Mouse (Mus musculus): ENCODE measurements around the gene Mrpl33. TPM values are rescaled to one million over a fixed set of nuclear protein-coding genes. Genes with fewer than 3 reads are reported as not detected.
"Not testable (repeated sequence)": the region's sequence is repeated elsewhere in the genome, so short reads cannot be mapped to it uniquely, and the experiment has no call there.

Gene Mrpl33
- total RNA-seq, 1 experiment from 2014 or later = 237 TPM

DNA sequence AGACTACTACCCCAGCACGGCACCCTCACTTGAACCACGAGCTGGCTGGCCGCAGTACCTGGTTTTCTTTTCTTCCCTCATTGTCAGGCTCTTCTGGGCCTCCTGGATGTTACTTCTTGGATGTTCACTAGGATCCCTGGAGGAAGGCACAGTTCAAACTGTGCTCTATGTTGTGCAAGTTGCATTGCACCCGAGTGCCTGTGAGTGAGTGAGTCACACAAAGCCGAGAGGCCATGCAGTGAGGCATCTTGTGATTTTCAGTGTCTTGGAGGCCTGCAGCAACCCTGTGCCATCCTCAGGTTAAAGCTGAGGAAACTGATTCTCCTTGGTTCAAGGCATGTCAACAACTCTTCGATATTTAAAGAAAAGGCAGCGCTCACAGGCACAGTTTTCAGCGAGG, 31.8 kb downstream of the Mrpl33 start:
- no peak for ATAC-seq (replicated peaks; ENCODE audit: insufficient number of reproducible peaks, low FRiP score, low TSS enrichment, poor library complexity, severe bottlenecking)

GRCm38 (mm10) chr5:31630064-31630463, 33.3 kb downstream of the Mrpl33 start:
- ATAC-seq (replicated peaks; ENCODE audit: insufficient number of reproducible peaks, low FRiP score, low TSS enrichment, poor library complexity, severe bottlenecking) = no peak

- not testable (repeated sequence) for ATAC-seq (replicated peaks; ENCODE audit: insufficient number of reproducible peaks, low FRiP score, low TSS enrichment, poor library complexity, severe bottlenecking)
Observed at GRCm38 (mm10) chr5:31631169-31631568, 34.4 kb downstream of the Mrpl33 start.

- ATAC-seq (replicated peaks; ENCODE audit: insufficient number of reproducible peaks, low FRiP score, low TSS enrichment, poor library complexity, severe bottlenecking) = peak; percentile 55
Observed at GRCm38 (mm10) chr5:31634161-31634560, 37.4 kb downstream of the Mrpl33 start.

- ATAC-seq (replicated peaks; ENCODE audit: insufficient number of reproducible peaks, low FRiP score, low TSS enrichment, poor library complexity, severe bottlenecking) = no peak
Observed at GRCm38 (mm10) chr5:31634679-31635078, 37.9 kb downstream of the Mrpl33 start.

DNA sequence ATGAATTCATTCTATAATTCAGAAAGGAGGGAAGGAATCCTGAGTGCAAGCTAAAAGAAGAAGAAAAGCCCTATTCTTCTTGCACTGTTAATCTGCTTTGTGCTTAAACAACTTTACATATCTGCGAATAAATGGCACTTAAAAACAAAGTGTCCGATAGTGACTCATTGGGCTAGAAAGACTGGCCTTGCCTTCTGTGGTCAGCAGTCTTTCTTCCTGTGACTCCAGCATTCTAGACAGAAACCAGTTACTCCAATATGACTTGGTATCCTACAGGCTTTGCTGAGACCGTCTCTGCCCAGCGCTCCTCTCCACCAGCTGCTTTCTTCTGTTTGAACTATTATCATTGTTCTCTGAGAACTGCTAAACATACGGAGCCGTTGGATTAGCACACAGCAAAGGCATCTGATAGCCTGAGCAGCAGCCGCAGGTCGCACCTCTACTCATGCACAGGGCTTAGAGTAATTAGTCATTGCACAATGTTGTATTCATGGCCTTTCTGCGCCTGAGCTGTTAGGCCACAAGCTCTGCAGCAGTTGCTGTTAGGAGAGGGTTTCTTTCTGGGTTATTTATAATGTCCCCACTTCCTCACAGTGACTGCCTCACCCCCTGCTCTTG, 40.0 kb downstream of the Mrpl33 start:
- peak; percentile 83 for ATAC-seq (replicated peaks; ENCODE audit: insufficient number of reproducible peaks, low FRiP score, low TSS enrichment, poor library complexity, severe bottlenecking)

GRCm38 (mm10) chr5:31640542-31640941, 43.8 kb downstream of the Mrpl33 start:
- ATAC-seq (replicated peaks; ENCODE audit: insufficient number of reproducible peaks, low FRiP score, low TSS enrichment, poor library complexity, severe bottlenecking) = no peak

- no peak for ATAC-seq (replicated peaks; ENCODE audit: insufficient number of reproducible peaks, low FRiP score, low TSS enrichment, poor library complexity, severe bottlenecking)
Observed at GRCm38 (mm10) chr5:31642300-31642699, 45.6 kb downstream of the Mrpl33 start.

- no peak for ATAC-seq (replicated peaks; ENCODE audit: insufficient number of reproducible peaks, low FRiP score, low TSS enrichment, poor library complexity, severe bottlenecking)
Observed at GRCm38 (mm10) chr5:31644272-31644671, 47.5 kb downstream of the Mrpl33 start.

DNA sequence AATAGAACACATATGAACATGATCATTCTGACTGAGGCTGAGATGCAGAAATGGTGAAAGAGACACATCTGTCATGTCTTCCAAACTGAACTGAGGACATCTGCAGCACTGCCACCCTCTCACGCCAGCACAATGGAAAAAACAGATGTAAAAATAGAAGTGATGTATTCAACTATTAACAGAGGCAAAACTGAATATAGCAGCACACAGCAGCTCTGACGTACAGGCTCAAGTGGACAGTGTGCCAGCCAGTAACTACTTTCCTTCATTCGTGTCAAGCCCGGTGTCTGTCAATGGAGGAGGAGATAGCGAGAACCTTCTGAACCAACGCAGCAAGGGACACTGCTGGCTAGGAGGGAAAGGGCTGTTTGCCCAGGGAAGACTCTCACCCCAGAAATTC, 48.1 kb downstream of the Mrpl33 start:
- no peak for ATAC-seq (replicated peaks; ENCODE audit: insufficient number of reproducible peaks, low FRiP score, low TSS enrichment, poor library complexity, severe bottlenecking)

- ATAC-seq (replicated peaks; ENCODE audit: insufficient number of reproducible peaks, low FRiP score, low TSS enrichment, poor library complexity, severe bottlenecking) = no peak
Observed at GRCm38 (mm10) chr5:31645798-31646197, 49.1 kb downstream of the Mrpl33 start.

DNA sequence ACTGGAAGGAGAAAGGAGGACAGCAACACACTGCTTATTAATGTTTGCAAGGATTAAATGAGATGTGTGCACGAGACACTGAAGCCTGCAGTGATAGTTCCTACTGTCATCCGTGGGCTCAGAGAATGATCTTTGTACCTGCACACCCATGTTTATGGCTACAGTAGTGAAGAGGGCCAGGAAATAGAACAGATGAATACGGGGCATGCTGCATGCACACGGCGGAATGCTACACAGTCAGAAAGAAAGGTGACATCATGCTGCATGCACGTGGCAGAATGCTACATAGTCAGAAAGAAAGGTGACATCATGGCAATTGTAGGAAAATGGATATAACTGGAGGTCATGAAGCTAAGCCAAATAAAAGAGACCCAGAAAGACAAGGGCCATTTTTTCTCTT, 49.8 kb downstream of the Mrpl33 start:
- no peak for ATAC-seq (replicated peaks; ENCODE audit: insufficient number of reproducible peaks, low FRiP score, low TSS enrichment, poor library complexity, severe bottlenecking)

- ATAC-seq (replicated peaks; ENCODE audit: insufficient number of reproducible peaks, low FRiP score, low TSS enrichment, poor library complexity, severe bottlenecking) = no peak
Observed at GRCm38 (mm10) chr5:31647327-31647726, 50.6 kb downstream of the Mrpl33 start.

DNA sequence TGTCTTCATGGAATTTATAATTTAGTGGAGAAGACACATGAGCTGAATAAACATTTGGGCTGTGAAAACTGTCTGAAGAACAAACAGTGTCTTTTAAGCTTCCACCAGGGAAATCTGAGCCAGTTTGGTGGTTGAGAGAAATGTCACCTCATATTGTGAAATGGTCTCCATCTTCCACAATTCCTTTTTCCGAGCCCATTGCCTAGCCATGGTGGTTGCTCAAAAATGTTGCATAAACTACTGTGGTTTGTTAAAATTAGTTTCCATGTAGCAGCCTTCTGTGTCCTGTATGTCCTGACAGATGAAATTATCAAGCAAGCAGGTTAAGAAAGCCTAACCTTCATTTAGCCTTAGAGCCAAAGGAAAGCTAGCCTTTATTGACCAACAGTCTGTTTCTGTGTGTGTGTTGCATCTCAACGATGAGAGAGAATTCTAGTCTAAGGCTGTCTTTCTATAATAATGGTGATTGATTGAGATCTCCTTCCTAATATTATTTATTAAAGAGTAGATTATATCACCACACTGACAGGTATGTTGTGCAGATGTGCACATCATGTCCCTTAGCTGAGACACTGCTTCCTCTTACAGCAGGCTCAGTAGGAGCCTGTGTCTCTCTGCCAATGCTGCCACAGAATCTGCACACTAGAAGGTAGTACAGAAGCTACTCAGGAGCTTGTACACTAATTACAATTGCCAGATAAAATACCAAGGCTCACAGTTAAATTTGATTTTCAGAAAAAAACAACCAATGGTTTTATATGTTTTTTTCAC, 54.0 kb downstream of the Mrpl33 start:
- peak; percentile 67 for ATAC-seq (replicated peaks; ENCODE audit: insufficient number of reproducible peaks, low FRiP score, low TSS enrichment, poor library complexity, severe bottlenecking)

- ATAC-seq (replicated peaks; ENCODE audit: insufficient number of reproducible peaks, low FRiP score, low TSS enrichment, poor library complexity, severe bottlenecking) = no peak
Observed at GRCm38 (mm10) chr5:31655688-31656190, 59.0 kb downstream of the Mrpl33 start.

GRCm38 (mm10) chr5:31666176-31666575, 69.4 kb downstream of the Mrpl33 start:
- ATAC-seq (replicated peaks; ENCODE audit: insufficient number of reproducible peaks, low FRiP score, low TSS enrichment, poor library complexity, severe bottlenecking) = no peak

DNA sequence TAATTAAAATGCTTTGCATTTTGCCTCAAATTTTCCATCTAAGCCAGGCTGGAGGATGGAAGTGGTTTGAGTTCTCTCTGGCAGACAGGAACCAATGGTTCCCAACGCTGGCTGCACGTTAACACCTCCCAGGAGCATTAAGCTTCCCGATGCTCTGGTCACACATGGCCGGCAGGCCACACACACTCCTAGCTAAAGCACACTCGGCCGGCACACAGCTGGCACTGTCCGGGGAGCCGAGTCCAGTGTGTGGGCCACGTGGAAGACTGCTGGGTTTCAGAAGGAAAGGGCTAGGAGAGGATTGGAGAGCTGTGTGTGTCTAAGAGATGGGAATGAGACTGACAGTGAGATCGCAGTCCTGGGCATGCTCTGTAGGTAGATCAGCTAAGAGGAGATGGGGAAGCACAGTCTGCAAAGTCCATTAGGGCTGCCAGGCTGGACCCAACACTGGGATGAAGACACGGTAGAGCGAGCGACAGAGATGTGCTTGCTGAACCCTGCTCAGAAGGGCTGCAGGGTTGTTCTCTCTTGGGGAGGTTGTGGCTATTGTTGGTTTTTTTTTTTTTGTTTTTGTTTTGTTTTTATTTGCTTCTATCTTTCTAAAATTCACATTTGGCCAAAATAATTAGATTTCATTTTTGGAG, 71.7 kb downstream of the Mrpl33 start:
- ATAC-seq (replicated peaks; ENCODE audit: insufficient number of reproducible peaks, low FRiP score, low TSS enrichment, poor library complexity, severe bottlenecking) = no peak

DNA sequence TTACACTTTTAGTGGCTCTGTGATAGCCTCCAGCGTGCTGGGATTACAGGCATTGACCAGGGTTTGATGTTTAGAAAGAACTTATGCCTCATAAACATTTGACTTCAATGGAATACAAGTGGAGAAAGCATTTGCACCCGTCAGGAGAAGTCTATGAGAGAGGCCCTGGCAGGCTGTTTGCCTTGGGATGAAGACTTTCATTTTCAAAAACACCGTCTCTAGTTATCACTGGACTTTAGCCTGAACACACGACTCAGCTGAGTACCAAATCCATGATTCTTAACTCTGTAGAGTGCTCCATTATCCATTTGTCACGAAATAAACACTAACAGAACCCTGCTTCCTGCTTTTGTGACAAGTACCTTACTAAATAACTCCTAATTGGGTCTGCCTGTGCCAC, 73.2 kb downstream of the Mrpl33 start:
- ATAC-seq (replicated peaks; ENCODE audit: insufficient number of reproducible peaks, low FRiP score, low TSS enrichment, poor library complexity, severe bottlenecking) = no peak

DNA sequence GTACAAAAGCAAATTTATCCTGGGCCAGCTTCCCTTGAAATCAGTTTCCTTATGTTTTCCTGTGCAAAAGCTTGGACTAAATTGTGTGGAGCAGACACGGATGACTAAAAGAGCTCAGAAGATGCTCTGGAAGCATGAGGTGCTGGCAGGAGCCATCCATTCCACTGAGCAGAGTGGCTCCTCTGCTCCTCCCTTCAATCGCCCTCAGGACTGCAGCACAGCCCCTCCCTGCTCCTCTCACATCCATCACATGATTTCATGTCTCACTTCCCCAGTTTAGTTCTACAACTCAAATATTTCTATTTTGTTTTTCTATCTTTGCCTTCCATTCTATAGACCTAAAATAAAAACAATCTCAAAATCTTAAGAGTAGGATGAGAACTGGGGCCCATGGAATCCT, 74.4 kb downstream of the Mrpl33 start:
- ATAC-seq (replicated peaks; ENCODE audit: insufficient number of reproducible peaks, low FRiP score, low TSS enrichment, poor library complexity, severe bottlenecking) = peak; percentile 76; the same call in 1 of the 2 replicates

- ATAC-seq (replicated peaks; ENCODE audit: insufficient number of reproducible peaks, low FRiP score, low TSS enrichment, poor library complexity, severe bottlenecking) = no peak
Observed at GRCm38 (mm10) chr5:31673431-31673830, 76.7 kb downstream of the Mrpl33 start.

All from monocyte, adult 5-6 weeks (primary cell).